Mouse (Mus musculus): ENCODE data around the gene Ice1. TPM values are rescaled to one million over a fixed set of nuclear protein-coding genes. Genes with fewer than 3 reads are reported as not detected.

Gene Ice1
- polyA plus RNA-seq, 1 experiment from 2014 or later, result 36.8 TPM

GRCm38 (mm10) chr13:70601566-70601965 is 35.9 kb downstream of the Ice1 start:
- H3K27me3 ChIP-seq (replicated peaks; ENCODE audit: control insufficient read depth, insufficient read depth, low read length), result no peaks in the 10 kb centered on the region
- no peak for DNase-seq (ENCODE audit: low spot score)
- peaks cover 84% of the 10 kb centered on the region for H3K36me3 ChIP-seq (ENCODE audit: control insufficient read depth, insufficient read depth, low read length)
- WGBS, result 92% methylated on average over 1 of the region's 1 CpGs
- no peaks in the 10 kb centered on the region for H3K9me3 ChIP-seq (replicated peaks; ENCODE audit: control insufficient read depth, low read length)
- H3K4me2 ChIP-seq (ENCODE audit: low read length), result no peak overlapping the region
- no peak for ATAC-seq
- H3K27ac ChIP-seq (ENCODE audit: low read depth, low read length), result no peak overlapping the region
- H3K9ac ChIP-seq (ENCODE audit: low read length), result no peak overlapping the region
- H3K4me3 ChIP-seq (ENCODE audit: low read depth, low read length), result no peak overlapping the region
- H3K4me1 ChIP-seq (ENCODE audit: control insufficient read depth, insufficient read depth, low read length), result no peaks in the 10 kb centered on the region

GRCm38 (mm10) chr13:70599964-70600619 is 37.3 kb downstream of the Ice1 start:
- no peak overlapping the region for H3K4me3 ChIP-seq (ENCODE audit: low read depth, low read length)
- no peak overlapping the region for H3K4me2 ChIP-seq (ENCODE audit: low read length)
- ATAC-seq, result no peak
- H3K9me3 ChIP-seq (replicated peaks; ENCODE audit: control insufficient read depth, low read length), result no peaks in the 10 kb centered on the region
- DNase-seq (ENCODE audit: low spot score), result no peak
- 82% methylated on average over 12 of the region's 12 CpGs for WGBS
- H3K36me3 ChIP-seq (ENCODE audit: control insufficient read depth, insufficient read depth, low read length), result peaks cover 81% of the 10 kb centered on the region
- H3K9ac ChIP-seq (ENCODE audit: low read length), result no peak overlapping the region
- H3K4me1 ChIP-seq (ENCODE audit: control insufficient read depth, insufficient read depth, low read length), result no peaks in the 10 kb centered on the region
- no peaks in the 10 kb centered on the region for H3K27me3 ChIP-seq (replicated peaks; ENCODE audit: control insufficient read depth, insufficient read depth, low read length)
- H3K27ac ChIP-seq (ENCODE audit: low read depth, low read length), result no peak overlapping the region

GRCm38 (mm10) chr13:70598941-70599340 is 38.5 kb downstream of the Ice1 start:
- no peak overlapping the region for H3K4me2 ChIP-seq (ENCODE audit: low read length)
- H3K9ac ChIP-seq (ENCODE audit: low read length), result no peak overlapping the region
- H3K4me3 ChIP-seq (ENCODE audit: low read depth, low read length), result no peak overlapping the region
- WGBS, result 79% methylated on average over 4 of the region's 4 CpGs
- no peak for DNase-seq (ENCODE audit: low spot score)
- H3K36me3 ChIP-seq (ENCODE audit: control insufficient read depth, insufficient read depth, low read length), result peaks cover 80% of the 10 kb centered on the region
- H3K27ac ChIP-seq (ENCODE audit: low read depth, low read length), result no peak overlapping the region
- ATAC-seq, result no peak
- no peaks in the 10 kb centered on the region for H3K27me3 ChIP-seq (replicated peaks; ENCODE audit: control insufficient read depth, insufficient read depth, low read length)
- no peaks in the 10 kb centered on the region for H3K9me3 ChIP-seq (replicated peaks; ENCODE audit: control insufficient read depth, low read length)
- no peaks in the 10 kb centered on the region for H3K4me1 ChIP-seq (ENCODE audit: control insufficient read depth, insufficient read depth, low read length)

- Histone ChIP-seq H3K4me1 (ENCODE audit: control insufficient read depth, insufficient read depth, low read length) (no peaks in the 10 kb centered on the region), H3K27me3 (replicated peaks; ENCODE audit: control insufficient read depth, insufficient read depth, low read length) (no peaks in the 10 kb centered on the region), H3K4me2 (ENCODE audit: low read length) (no peak overlapping the region), H3K9me3 (replicated peaks; ENCODE audit: control insufficient read depth, low read length) (no peaks in the 10 kb centered on the region), H3K9ac (ENCODE audit: low read length) (no peak overlapping the region), H3K36me3 (ENCODE audit: control insufficient read depth, insufficient read depth, low read length) (peaks cover 80% of the 10 kb centered on the region), H3K4me3 (ENCODE audit: low read depth, low read length) (no peak overlapping the region), H3K27ac (ENCODE audit: low read depth, low read length) (no peak overlapping the region)
- DNase-seq (ENCODE audit: low spot score) (no peak), ATAC-seq (no peak)
- 94% methylated on average over 3 of the region's 3 CpGs for WGBS
Measured at GRCm38 (mm10) chr13:70596901-70597300, 40.5 kb downstream of the Ice1 start.

- DNase-seq (ENCODE audit: low spot score) (no peak), ATAC-seq (no peak)
- Histone ChIP-seq H3K4me2 (ENCODE audit: low read length) (no peak overlapping the region), H3K4me1 (ENCODE audit: control insufficient read depth, insufficient read depth, low read length) (no peaks in the 10 kb centered on the region), H3K9me3 (replicated peaks; ENCODE audit: control insufficient read depth, low read length) (no peaks in the 10 kb centered on the region), H3K27ac (ENCODE audit: low read depth, low read length) (no peak overlapping the region), H3K27me3 (replicated peaks; ENCODE audit: control insufficient read depth, insufficient read depth, low read length) (no peaks in the 10 kb centered on the region), H3K4me3 (ENCODE audit: low read depth, low read length) (no peak overlapping the region), H3K9ac (ENCODE audit: low read length) (no peak overlapping the region), H3K36me3 (ENCODE audit: control insufficient read depth, insufficient read depth, low read length) (peaks cover 76% of the 10 kb centered on the region)
- 91% methylated on average over 7 of the region's 7 CpGs for WGBS
Measured at GRCm38 (mm10) chr13:70590248-70590762, 47.1 kb downstream of the Ice1 start.

GRCm38 (mm10) chr13:70586969-70587368 is 50.5 kb downstream of the Ice1 start:
- WGBS, result 83% methylated on average over 2 of the region's 2 CpGs

GRCm38 (mm10) chr13:70582517-70582916 is 54.9 kb downstream of the Ice1 start:
- peaks cover 17% of the 10 kb centered on the region for H3K36me3 ChIP-seq (ENCODE audit: control insufficient read depth, insufficient read depth, low read length)
- H3K4me3 ChIP-seq (ENCODE audit: low read depth, low read length), result no peak overlapping the region
- H3K27me3 ChIP-seq (replicated peaks; ENCODE audit: control insufficient read depth, insufficient read depth, low read length), result no peaks in the 10 kb centered on the region
- ATAC-seq (0 out of 2 replicates have a peak, but pooled peaks have one; percentile 19), DNase-seq (ENCODE audit: low spot score) (peak; percentile 80)
- 30% methylated on average over 2 of the region's 2 CpGs for WGBS
- no peak overlapping the region for H3K27ac ChIP-seq (ENCODE audit: low read depth, low read length)
- no peaks in the 10 kb centered on the region for H3K4me1 ChIP-seq (ENCODE audit: control insufficient read depth, insufficient read depth, low read length)
- H3K9ac ChIP-seq (ENCODE audit: low read length), result no peak overlapping the region
- no peak overlapping the region for H3K4me2 ChIP-seq (ENCODE audit: low read length)
- H3K9me3 ChIP-seq (replicated peaks; ENCODE audit: control insufficient read depth, low read length), result no peaks in the 10 kb centered on the region

More at GRCm38 (mm10) chr13:70586969-70587368, 50.5 kb downstream of the Ice1 start:
- peaks cover 53% of the 10 kb centered on the region for H3K36me3 ChIP-seq (ENCODE audit: control insufficient read depth, insufficient read depth, low read length)
- peak; percentile 70 for ATAC-seq
- no peak overlapping the region for H3K9ac ChIP-seq (ENCODE audit: low read length)
- DNase-seq (ENCODE audit: low spot score), result peak; percentile 80
- no peaks in the 10 kb centered on the region for H3K4me1 ChIP-seq (ENCODE audit: control insufficient read depth, insufficient read depth, low read length)
- no peak overlapping the region for H3K27ac ChIP-seq (ENCODE audit: low read depth, low read length)
- no peak overlapping the region for H3K4me2 ChIP-seq (ENCODE audit: low read length)
- no peaks in the 10 kb centered on the region for H3K9me3 ChIP-seq (replicated peaks; ENCODE audit: control insufficient read depth, low read length)
- no peak overlapping the region for H3K4me3 ChIP-seq (ENCODE audit: low read depth, low read length)
- H3K27me3 ChIP-seq (replicated peaks; ENCODE audit: control insufficient read depth, insufficient read depth, low read length), result no peaks in the 10 kb centered on the region

- H3K36me3 ChIP-seq (ENCODE audit: control insufficient read depth, insufficient read depth, low read length), result peaks cover 13% of the 10 kb centered on the region
- no peak overlapping the region for H3K4me3 ChIP-seq (ENCODE audit: low read depth, low read length)
- ATAC-seq (no peak), DNase-seq (ENCODE audit: low spot score) (no peak)
- WGBS, result 87% methylated on average over 4 of the region's 4 CpGs
- H3K4me1 ChIP-seq (ENCODE audit: control insufficient read depth, insufficient read depth, low read length), result no peaks in the 10 kb centered on the region
- H3K9ac ChIP-seq (ENCODE audit: low read length), result no peak overlapping the region
- H3K9me3 ChIP-seq (replicated peaks; ENCODE audit: control insufficient read depth, low read length), result no peaks in the 10 kb centered on the region
- H3K27me3 ChIP-seq (replicated peaks; ENCODE audit: control insufficient read depth, insufficient read depth, low read length), result no peaks in the 10 kb centered on the region
- H3K4me2 ChIP-seq (ENCODE audit: low read length), result no peak overlapping the region
- H3K27ac ChIP-seq (ENCODE audit: low read depth, low read length), result no peak overlapping the region
Measured at GRCm38 (mm10) chr13:70581509-70581908, 55.9 kb downstream of the Ice1 start.

GRCm38 (mm10) chr13:70574216-70574615 is 63.2 kb downstream of the Ice1 start:
- H3K27ac ChIP-seq (ENCODE audit: low read depth, low read length), result no peak overlapping the region
- no peak for DNase-seq (ENCODE audit: low spot score)
- no peaks in the 10 kb centered on the region for H3K27me3 ChIP-seq (replicated peaks; ENCODE audit: control insufficient read depth, insufficient read depth, low read length)
- 100% methylated on average over 1 of the region's 1 CpGs for WGBS
- no peak for ATAC-seq
- no peak overlapping the region for H3K9ac ChIP-seq (ENCODE audit: low read length)
- no peaks in the 10 kb centered on the region for H3K9me3 ChIP-seq (replicated peaks; ENCODE audit: control insufficient read depth, low read length)
- H3K4me3 ChIP-seq (ENCODE audit: low read depth, low read length), result no peak overlapping the region
- H3K4me1 ChIP-seq (ENCODE audit: control insufficient read depth, insufficient read depth, low read length), result no peaks in the 10 kb centered on the region
- no peaks in the 10 kb centered on the region for H3K36me3 ChIP-seq (ENCODE audit: control insufficient read depth, insufficient read depth, low read length)
- H3K4me2 ChIP-seq (ENCODE audit: low read length), result no peak overlapping the region

All from forebrain, embryonic 14.5 days (tissue).